Mouse (Mus musculus) limb, embryonic 11.5 days (tissue): ENCODE results near the gene Ybey. TPM values are rescaled to one million over a fixed set of nuclear protein-coding genes. Genes with fewer than 3 reads are reported as not detected.
A peak's percentile ranks its signal among the peaks of the same experiment; 100 is the strongest.

Experiments used
- ATAC-seq: fragments of 200-750 bp; cut with Nextera tagmentation; 2 replicates; pipeline ENCODE4 v1.8.0; 2017; ENCODE audit warnings: low read depth; ENCODE audit not compliant: insufficient number of reproducible peaks, low FRiP score, low TSS enrichment
- DNase-seq: peaks from one replicate; pipeline ENCODE4 v3.0.0-alpha.2; 2015; ENCODE audit warnings: low spot score
- H3K27ac ChIP-seq: fragments of 300-500 bp; sonication (generic); replicated peaks from 2 replicates; pipeline ENCODE4 v1.5.1; 2014; ENCODE audit warnings: low read depth, mild to moderate bottlenecking, low read length
- H3K27me3 ChIP-seq: fragments of 300-500 bp; sonication (generic); 2 replicates; pipeline ENCODE4 v1.6.1; 2014; ENCODE audit warnings: mild to moderate bottlenecking, low read length, mixed read lengths; ENCODE audit not compliant: control insufficient read depth, insufficient read depth
- H3K36me3 ChIP-seq: fragments of 300-500 bp; sonication (generic); 2 replicates; pipeline ENCODE4 v1.6.1; 2014; ENCODE audit warnings: mild to moderate bottlenecking, low read length, moderate library complexity, mixed read lengths; ENCODE audit not compliant: control insufficient read depth, insufficient read depth
- H3K4me1 ChIP-seq: fragments of 300-500 bp; sonication (generic); 2 replicates; pipeline ENCODE4 v1.6.1; 2014; ENCODE audit warnings: low read length, mixed read lengths; ENCODE audit not compliant: control insufficient read depth, insufficient read depth
- H3K4me2 ChIP-seq: fragments of 300-500 bp; sonication (generic); 2 replicates; pipeline ENCODE4 v1.6.1; 2014; ENCODE audit warnings: low read depth, mild to moderate bottlenecking, moderate library complexity; ENCODE audit not compliant: severe bottlenecking
- H3K4me3 ChIP-seq: fragments of 300-500 bp; sonication (generic); 2 replicates; pipeline ENCODE4 v1.5.1; 2014; ENCODE audit warnings: low read depth, low read length
- H3K9ac ChIP-seq: fragments of 300-500 bp; sonication (generic); 2 replicates; pipeline ENCODE4 v1.6.1; 2014; ENCODE audit warnings: mild to moderate bottlenecking, low read length
- H3K9me3 ChIP-seq: fragments of 300-500 bp; sonication (generic); 2 replicates; pipeline ENCODE4 v1.6.1; 2016; ENCODE audit warnings: low read length; ENCODE audit not compliant: control insufficient read depth
- WGBS: fragments of 180-500 bp; shearing (Covaris S2); extraction: QIAGEN DNeasy Blood & Tissue Kit; methylation state at CpG from one replicate; pipeline ENCODE4 v1.1.7; 2014; 5-methylcytosine and 5-hydroxymethylcytosine counted together
- polyA plus RNA-seq: library from polyadenylated mRNA; unstranded; fragments of >200 nt; fragmentation: Nextera tagmentation; extraction: Ambion mirVana; gene quantifications from 2 replicates; pipeline ENCODE4 v1.2.1, GENCODE M21; 2014

The Ybey gene
- polyA plus RNA-seq, 1 experiment from 2014 or later, result 7.0 TPM

DNA sequence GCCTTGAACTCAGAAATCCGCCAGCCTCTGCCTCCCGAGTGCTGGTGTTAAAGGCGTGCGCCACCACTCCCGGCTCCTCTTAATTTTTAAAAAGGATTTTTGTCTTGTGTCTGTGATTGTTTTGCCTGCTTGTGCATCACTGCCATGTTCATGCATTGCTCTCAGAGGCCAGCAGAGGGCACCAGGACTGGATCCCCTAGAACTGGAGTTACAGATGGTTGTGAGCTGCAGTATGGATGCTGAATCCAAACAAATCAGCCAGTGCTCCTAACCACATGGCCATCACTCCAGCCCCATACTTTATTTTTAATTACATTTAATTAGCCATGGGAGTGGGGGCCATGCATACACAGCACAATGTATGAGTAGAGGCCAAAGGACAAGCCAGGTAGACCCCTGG, 13.6 kb downstream of the Ybey start:
- peak; percentile 70 for DNase-seq
- H3K4me2 ChIP-seq, result no peak overlapping the region
- WGBS, result 59% methylated on average over 4 of the region's 5 CpGs
- ATAC-seq, result no peak
- no peaks in the 10 kb centered on the region for H3K4me1 ChIP-seq
- H3K27me3 ChIP-seq, result no peaks in the 10 kb centered on the region
- H3K36me3 ChIP-seq, result no peaks in the 10 kb centered on the region
- no peak overlapping the region for H3K27ac ChIP-seq
- H3K4me3 ChIP-seq, result no peak overlapping the region
- H3K9ac ChIP-seq, result no peak overlapping the region
- H3K9me3 ChIP-seq, result no peaks in the 10 kb centered on the region

DNA sequence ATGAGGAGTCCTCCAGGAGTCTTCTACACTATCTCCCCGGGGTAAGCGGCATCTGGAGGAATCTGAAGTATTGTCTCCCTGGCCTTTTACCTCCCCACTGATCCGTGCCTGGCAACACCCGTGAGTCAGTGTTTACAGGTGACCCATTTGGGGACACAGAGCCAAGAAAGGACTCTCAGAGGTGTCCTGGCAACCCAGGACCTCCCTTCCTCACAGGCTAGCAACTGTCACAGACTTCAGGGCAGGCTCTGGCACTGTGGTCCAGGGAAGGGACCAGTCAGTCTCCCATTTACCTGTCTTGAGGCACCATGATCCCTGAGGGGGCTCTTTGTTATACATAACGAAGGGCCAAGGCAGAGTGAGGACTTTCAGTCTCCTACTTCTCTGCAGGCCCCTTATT, 20.1 kb downstream of the Ybey start, which contains the start of gene 2610028H24Rik:
Gene 2610028H24Rik, plus strand, starts transcription at position 231 of the 400 bp plus-strand sequence.
- no peak for DNase-seq
- Histone ChIP-seq H3K4me1 (no peaks in the 10 kb centered on the region), H3K9me3 (no peaks in the 10 kb centered on the region), H3K27me3 (no peaks in the 10 kb centered on the region), H3K9ac (no peak within 1 kb of the TSS), H3K27ac (no peak within 1 kb of the TSS), H3K4me3 (no peak within 1 kb of the TSS), H3K36me3 (no peaks in the 10 kb centered on the region), H3K4me2 (no peak within 1 kb of the TSS)
- WGBS, result 70% methylated on average over 5 of the region's 5 CpGs
- no peak for ATAC-seq

DNA sequence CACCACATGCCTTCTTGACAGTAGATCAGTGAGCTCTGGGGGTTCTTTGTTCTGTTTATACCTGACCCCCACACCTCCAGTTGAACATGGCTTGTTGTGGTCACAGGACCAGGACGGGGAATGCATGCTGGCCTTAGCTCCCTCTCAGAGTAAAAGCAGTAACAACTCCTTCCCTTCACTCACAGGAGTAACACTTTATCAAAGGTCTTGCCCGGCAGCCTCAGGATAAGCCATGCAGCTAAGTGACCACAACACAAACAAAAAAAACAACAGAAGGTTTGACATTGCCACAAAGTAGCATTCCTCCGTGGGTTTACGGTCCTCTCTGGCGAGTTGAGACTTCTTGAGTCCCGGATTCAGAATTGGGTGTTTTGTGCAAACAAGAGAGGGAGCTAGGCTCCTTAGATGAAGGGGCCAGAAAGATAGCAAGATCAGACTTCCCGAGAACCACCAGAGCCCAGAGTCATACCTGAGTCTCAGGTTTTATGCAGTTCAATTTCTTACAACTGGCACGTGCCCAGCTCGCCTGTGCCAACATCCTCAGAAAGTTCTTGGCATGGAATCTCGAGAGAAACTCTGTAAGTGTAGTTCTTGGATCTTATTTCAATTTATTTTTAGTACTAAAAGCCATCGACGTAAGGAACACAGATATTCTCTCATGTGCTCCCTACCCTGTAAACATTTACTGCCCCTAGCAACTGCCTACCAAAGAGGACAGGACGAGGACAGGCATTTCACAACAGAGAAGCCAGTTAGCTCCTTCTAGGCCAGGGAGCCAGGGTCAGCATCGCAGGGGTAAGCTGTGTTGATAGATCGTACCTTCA, 21.3 kb downstream of the Ybey start:
- ATAC-seq, result no peak
- H3K9ac ChIP-seq, result no peak overlapping the region
- H3K9me3 ChIP-seq, result no peaks in the 10 kb centered on the region
- no peak for DNase-seq
- no peaks in the 10 kb centered on the region for H3K27me3 ChIP-seq
- H3K4me2 ChIP-seq, result no peak overlapping the region
- H3K4me3 ChIP-seq, result no peak overlapping the region
- no peaks in the 10 kb centered on the region for H3K36me3 ChIP-seq
- H3K4me1 ChIP-seq, result no peaks in the 10 kb centered on the region
- WGBS, result 82% methylated on average over 15 of the region's 15 CpGs
- H3K27ac ChIP-seq, result no peak overlapping the region

DNA sequence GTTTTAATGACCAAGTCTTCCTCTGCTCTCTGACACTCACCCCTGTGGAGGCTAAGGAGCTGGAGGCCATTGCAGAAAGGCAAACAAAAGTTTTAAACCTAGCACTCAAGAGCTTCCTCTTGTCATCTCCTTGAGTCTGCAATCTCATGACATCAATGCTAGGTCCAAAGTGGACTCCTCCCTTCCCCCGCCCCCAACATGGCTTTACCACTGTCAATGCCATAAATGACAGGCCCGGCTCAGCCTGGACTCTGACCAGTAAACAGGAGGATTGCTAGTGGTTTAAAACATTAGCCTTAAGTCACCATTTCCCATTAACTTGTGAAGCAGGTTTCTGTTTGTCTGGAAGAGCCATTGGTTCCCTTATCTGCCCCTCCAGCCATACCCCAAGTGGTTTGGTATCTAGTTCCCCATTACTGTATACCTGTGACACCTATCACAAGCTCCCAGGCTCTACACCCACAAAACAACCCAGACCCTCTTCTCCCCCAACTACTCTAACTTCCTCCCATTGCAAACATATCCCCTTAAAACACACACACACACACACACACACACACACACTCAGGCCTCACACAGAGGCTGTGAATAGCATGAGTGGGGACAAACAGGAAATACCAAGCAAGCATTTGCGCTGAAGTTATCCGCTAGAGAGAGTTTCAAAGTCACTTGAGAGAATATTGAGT, 22.8 kb downstream of the Ybey start:
- Histone ChIP-seq H3K4me1 (peaks cover 3% of the 10 kb centered on the region; the same call in 1 of the 2 replicates), H3K9me3 (no peaks in the 10 kb centered on the region), H3K36me3 (no peaks in the 10 kb centered on the region), H3K27me3 (no peaks in the 10 kb centered on the region), H3K4me3 (no peak overlapping the region), H3K27ac (no peak overlapping the region), H3K9ac (no peak overlapping the region), H3K4me2 (no peak overlapping the region)
- DNase-seq (no peak), ATAC-seq (no peak)
- 77% methylated on average over 4 of the region's 4 CpGs for WGBS

DNA sequence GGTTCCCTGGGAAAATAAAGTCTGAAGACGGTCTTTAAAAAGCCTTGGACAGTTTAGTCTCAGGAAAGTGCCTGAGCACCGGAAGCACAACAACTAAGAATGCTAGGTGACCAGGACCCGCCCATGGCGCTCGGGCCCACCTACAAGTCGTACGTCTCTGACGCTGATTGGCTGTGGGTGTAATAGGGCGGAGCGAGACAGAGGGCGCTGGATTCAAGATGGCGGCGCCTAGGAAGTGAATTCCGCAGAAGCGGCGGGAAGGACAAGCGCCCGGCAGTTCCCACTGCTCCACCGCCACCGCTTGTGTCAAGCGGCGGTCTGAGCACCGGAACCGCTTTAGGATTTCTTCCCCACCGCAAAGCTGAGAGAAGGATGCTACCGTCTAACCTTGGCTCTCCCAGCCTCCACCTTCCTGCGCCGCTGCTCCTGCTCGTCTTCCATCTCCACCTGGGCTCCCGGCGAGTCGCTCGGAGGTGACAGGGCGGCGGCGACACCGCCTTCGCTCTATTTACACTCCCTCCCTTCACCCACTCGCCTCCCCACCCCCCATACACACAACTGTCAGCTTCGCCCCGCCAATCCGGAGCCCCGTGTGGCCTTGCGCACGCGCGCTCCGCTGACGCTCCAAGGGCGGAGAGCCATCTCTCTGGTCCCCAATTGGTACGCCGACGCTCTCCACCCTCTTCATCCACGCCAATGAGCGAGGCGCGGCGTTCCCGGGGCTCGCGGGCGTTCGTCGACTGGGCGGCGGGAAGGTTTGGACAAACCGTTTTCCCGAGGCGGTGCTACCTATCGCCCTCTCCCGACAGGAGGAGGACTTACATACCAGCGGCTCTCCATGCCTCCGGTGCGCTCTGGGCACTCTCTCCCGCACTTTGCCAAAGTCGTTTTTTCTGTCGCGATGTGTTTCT, 26.5 kb downstream of the Ybey start, which contains the start of gene Pcnt:
Gene Pcnt, minus strand, starts transcription at position 609 of the 911 bp plus-strand sequence.
- Histone ChIP-seq H3K9ac (peak within 1 kb of the TSS; percentile 84), H3K9me3 (no peaks in the 10 kb centered on the region), H3K27ac (peak within 1 kb of the TSS; percentile 83), H3K4me3 (peak within 1 kb of the TSS; percentile 90), H3K36me3 (peaks cover 9% of the 10 kb centered on the region; the same call in 1 of the 2 replicates), H3K4me2 (peak within 1 kb of the TSS; percentile 66), H3K4me1 (peaks cover 3% of the 10 kb centered on the region; the same call in 1 of the 2 replicates), H3K27me3 (no peaks in the 10 kb centered on the region)
- peak; percentile 99 for ATAC-seq
- DNase-seq, result peak; percentile 96
- WGBS, result under 1% methylated on average over 78 of the region's 78 CpGs

DNA sequence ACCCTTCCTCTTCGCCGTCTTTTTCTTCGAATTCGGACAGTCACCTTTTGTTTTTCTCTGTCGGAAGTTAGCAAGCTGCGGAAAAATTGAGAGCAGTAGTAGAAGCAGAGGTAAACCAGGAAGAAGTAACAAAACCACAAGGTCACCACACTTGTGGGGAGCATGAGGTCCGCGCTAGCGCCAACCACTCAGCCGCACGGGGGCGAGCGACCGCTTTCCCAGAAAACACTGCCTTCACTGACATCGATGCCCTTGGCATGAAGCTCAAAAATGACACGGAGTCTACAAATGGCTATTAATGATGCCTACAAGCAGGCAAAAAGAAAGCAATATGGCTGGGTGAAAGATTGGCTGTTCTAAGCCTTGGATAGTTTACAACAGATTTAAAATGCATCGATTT, 28.6 kb downstream of the Ybey start, which contains the start of gene AC141477.1:
Gene AC141477.1, minus strand, starts transcription at position 164 of the 400 bp plus-strand sequence.
- Histone ChIP-seq H3K4me3 (no peak within 1 kb of the TSS), H3K4me1 (peaks cover 3% of the 10 kb centered on the region; the same call in 1 of the 2 replicates), H3K9ac (no peak within 1 kb of the TSS), H3K9me3 (no peaks in the 10 kb centered on the region), H3K27me3 (no peaks in the 10 kb centered on the region), H3K4me2 (no peak within 1 kb of the TSS), H3K36me3 (peaks cover 23% of the 10 kb centered on the region), H3K27ac (no peak within 1 kb of the TSS)
- 96% methylated on average over 17 of the region's 17 CpGs for WGBS
- ATAC-seq, result no peak
- no peak for DNase-seq

DNA sequence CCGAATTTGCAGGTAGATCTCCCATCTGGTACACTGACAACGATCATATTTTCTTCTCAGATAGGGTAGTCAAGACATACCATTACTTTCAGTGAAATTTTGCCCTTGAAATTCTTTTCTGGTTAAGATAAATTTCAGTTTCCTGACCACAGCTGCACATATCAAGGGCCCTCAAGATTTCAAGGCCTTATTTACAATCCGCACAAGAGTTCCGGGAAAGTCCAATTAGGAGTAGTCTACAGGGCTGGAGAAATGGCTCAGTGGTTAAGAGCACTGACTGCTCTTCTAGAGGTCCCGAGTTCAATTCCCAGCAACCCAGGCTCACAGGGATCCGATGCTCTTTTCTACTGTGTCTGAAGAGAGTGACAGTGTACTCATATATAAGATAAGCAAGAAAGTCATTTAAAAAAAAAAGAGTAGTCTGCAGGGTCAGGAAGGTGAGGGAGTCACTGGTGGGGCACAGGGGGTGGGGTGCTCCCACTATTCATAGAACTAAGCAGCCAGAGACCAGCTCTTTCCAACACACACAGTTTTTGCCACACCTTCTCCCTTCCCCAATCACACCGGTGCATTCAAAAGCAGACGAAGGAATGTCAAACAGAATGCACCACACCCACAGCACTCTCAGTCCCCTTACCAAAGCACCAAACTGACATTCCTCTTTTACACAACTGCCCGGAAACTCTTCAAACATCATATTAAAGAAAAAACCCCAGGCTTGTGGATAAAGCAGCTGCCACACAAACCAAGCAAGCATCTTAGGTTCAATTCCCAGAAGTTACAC, 29.6 kb downstream of the Ybey start:
- ATAC-seq (no peak), DNase-seq (no peak)
- Histone ChIP-seq H3K36me3 (peaks cover 29% of the 10 kb centered on the region), H3K27ac (no peak overlapping the region), H3K27me3 (no peaks in the 10 kb centered on the region), H3K9ac (no peak overlapping the region), H3K4me3 (no peak overlapping the region), H3K4me1 (peaks cover 3% of the 10 kb centered on the region; the same call in 1 of the 2 replicates), H3K9me3 (no peaks in the 10 kb centered on the region), H3K4me2 (no peak overlapping the region)
- 91% methylated on average over 9 of the region's 9 CpGs for whole genome bisulfite sequencing
